Mouse (Mus musculus): ENCODE data around the gene Rsph3a.

Gene Rsph3a

DNA sequence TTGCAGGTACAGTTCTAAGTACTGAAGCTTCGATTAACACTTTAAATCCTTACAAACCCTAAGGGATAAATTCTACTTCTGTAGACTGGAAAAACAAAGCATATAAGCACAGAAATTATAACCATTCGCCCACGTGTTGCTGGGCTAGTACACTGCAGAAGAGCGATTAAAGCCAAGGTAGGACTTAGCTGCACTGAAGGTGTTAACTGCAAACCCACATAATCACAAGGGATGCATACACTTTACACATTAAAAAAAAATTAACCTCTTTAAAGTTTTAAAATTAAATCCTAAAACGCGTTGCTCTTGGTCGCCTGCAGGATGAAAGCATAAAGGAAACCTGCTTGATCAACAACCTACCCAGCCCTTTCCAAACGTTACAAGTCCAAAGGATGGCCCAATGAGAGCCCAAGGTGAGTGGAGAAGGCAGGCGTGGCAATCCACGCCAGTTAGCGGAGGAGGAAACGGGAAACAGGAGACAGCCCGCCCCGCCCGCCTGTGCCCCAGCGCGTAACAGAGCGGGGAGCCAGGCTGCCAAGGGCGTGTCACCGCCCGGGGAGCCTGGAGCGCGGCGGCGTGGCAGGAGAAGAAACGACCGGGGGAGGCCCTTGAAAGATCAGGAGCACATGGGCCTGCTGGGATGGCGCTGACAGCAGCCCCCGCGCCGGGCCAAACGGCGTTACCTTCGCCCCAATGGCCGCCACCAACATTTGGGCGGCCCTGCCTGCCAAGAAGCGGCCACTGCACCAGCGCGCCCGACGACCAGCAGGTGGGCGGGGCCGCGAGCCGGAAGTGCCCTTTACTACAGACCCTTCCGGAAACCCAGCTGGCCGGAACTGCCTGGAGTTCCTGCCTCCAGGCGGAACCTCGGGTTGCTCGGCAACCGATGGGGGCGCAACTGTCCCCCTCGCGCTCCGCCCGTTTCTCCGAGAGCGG, at the start of gene Rsph3a:
Gene Rsph3a, plus strand, starts transcription at position 498 of the 936 bp plus-strand sequence.
- DNase-seq (ENCODE audit: low spot score): peak; percentile 92

DNA sequence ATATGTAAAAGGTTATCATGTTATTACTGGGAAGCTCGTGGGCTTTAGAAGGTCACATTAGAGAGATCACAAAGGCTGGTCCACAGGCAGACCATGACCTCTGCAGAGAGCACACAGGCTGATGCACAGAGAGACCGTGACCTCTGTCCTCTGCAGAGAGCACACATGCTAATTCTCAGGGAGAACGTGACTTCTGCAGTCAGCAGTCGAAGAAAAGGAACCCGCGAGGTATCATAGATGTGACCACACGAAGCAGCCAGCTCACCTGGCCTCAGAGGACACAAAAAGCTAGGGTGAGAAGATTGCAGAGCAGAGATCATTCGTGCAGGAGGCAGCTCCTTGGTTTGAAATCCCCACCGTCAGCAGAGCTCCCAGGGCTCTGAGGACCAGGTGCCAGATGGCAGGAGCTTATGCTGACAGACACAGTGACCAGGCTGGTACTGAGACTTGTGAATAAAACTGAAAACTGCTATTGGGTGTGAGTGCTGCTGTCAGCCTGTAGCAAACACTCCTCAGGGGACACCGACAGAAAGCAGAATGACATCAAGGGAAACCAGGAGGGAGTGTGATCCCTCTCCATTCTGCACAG, 49.3 kb upstream of the Rsph3a start:
- DNase-seq (ENCODE audit: low spot score): no peak

DNA sequence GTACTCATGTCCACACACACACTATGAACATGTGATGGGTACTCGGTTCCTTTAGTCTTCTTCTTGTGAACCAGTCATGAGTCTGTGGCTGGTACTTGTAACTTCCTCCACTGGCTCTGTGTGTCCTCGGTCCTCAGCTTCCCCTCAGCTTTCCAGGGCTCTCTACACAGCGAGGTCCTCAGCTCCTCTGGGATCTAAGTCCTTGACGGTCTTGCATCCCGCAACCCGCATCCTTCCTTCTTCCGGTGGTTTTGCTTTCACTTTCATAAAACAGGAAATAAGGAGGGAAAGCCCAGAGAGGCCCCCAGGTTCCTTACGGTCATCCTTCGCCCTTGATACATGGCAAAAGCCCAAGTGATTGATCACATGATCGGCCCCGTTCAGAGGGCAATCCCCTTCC, 48.3 kb upstream of the Rsph3a start:
- DNase-seq (ENCODE audit: low spot score): no peak

DNA sequence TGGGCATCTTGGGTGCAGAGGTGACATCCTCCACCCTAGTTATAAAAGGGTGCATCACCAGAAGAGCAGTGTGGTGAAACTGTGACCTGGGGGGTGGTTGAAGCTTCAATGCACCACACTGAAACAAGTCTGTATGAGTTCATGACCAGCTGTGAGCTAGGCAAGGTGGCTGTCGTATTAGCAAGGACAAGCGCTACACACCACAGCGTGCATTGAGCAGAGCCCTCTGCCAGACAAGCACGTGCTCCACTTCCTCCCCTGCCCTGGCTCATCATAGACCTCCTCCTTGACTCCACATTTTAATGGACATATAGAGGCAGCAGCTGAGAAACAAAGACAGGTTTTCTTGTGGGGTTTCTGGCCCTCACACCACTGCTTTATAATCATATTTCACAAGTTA, 47.7 kb upstream of the Rsph3a start:
- no peak for DNase-seq (ENCODE audit: low spot score)

DNA sequence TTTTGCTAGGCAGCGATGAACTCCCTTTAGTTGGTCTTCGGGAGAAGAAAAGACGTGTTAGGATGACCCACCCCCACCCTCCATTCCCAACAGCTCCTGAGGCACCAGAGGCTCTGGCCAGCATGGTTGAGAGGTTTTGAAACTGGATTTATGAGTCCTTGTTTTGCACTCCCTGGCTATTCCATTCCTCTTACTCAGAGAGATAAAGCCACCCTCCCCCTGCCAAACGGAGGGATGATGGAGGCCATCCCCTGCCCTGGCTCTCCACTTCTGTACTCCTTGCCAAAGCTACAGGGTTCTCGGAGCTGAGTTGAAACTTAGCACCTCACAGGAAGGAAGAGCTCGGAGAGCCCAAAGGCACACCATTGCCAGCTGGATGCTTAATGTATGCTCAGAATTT, 46.2 kb upstream of the Rsph3a start:
- DNase-seq (ENCODE audit: low spot score): no peak

- DNase-seq (ENCODE audit: low spot score): no peak
Measured at GRCm38 (mm10) chr17:7899961-7900360, 45.5 kb upstream of the Rsph3a start.

GRCm38 (mm10) chr17:7901536-7901935, 43.9 kb upstream of the Rsph3a start:
- DNase-seq (ENCODE audit: low spot score): no peak

DNA sequence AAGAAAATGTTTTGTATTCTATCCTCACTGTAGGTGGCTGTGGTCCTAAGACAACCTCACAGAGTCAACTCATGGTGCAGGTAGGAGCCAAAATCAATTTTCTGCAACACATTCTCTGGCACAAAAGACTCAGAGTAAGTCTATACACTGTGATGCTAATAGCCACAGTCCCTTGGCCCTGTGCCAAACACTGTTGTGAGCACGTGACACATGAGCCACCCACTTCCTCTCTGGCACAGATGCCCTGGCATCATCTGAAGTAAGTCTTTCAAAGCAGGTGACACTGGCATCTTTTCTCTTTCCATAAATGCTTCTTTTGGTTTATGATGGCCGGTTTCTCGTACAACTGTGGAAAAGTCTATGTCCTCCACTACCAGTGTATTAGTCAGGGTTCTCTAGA, 43.1 kb upstream of the Rsph3a start:
- no peak for DNase-seq (ENCODE audit: low spot score)

DNA sequence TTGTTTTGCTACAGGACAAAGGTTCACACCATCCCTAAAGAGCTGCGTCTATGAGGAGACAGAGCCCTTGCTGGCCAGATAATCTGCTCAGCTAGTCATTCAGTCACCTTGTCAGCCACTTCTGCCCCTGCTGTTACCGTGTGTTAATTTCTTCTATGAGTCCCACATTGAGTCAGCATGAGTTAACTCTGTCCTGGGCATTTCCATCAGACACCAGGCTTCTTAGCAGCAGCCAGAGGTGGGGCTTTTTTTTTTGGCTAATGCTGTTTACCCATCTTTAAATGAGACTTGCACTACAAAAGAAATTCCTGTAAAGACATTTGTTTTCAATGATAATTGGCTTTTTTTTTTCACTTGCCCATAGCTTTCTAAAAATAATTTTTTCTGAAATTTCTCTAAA, 40.4 kb upstream of the Rsph3a start:
- no peak for DNase-seq (ENCODE audit: low spot score)

- no peak for DNase-seq (ENCODE audit: low spot score)
Measured at GRCm38 (mm10) chr17:7905936-7906685, 39.3 kb upstream of the Rsph3a start.

DNA sequence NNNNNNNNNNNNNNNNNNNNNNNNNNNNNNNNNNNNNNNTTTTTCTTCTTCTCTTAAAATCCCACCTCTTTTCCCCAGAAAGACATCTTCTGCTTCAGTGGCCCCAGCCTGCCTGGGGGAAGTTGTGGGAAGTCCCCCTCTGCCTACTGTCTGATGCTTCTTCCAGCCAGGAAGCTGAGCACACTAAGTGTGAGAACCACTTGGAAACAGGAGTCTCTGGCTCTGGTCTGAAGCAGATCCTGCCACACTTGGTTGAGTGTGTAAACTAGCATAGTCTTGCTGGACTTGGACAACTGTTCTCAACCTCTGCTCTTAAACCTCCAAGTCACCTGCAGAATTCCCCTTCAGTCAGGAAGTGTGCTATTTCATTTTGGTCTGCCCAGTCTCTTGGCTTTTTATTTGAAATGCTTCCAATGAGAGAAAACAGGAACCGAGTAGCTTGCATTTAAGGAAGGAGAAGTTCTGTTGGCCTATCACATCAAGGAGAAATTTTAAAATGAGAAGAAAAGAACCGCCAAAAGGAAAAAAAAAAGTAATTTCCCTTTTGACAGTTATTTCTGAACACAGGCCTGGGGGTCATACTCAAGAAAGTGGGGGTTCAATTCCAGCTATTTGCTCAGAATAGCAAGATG, 30.7 kb upstream of the Rsph3a start:
- no peak for DNase-seq (ENCODE audit: low spot score)

DNA sequence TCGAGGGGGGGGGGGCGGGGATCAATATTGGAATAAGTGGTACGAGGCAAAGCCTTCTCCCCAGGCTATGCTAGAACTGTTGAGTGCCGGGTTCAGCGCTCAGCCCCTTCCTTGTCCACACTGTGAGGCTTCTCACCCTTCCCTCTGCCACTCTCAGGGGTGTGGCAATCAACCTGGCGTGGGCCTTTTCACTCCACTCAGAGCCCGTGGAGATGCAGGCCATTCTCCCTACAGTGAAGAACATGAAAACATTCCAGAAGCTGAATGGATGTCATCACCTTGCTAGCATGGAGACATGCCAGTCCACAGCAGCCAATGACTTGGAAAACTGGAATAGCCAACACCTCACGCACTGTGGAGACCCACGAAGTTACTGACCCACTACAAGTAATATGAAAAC, 29.6 kb upstream of the Rsph3a start:
- DNase-seq (ENCODE audit: low spot score): no peak

- DNase-seq (ENCODE audit: low spot score): no peak
Measured at GRCm38 (mm10) chr17:7916782-7917574, 28.4 kb upstream of the Rsph3a start.

DNA sequence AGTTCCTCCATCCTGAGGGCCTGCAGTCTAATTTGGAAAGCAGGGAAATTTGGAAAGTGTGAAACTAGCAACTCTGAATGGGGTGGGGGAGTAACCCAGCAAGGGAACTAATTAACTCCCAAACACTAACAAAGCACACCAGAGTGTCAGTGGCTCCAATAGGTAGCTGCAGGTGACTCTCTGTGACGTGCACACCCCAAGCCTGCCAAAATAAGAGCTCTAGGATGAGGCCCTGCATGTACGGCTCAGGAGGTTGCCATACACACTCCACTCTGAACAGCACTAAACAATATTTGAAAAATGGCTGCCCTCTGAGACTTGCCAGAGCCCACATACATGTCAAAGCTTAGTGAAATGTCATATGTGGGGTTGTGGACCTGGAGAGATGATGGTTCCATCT, 27.1 kb upstream of the Rsph3a start:
- no peak for DNase-seq (ENCODE audit: low spot score)

DNA sequence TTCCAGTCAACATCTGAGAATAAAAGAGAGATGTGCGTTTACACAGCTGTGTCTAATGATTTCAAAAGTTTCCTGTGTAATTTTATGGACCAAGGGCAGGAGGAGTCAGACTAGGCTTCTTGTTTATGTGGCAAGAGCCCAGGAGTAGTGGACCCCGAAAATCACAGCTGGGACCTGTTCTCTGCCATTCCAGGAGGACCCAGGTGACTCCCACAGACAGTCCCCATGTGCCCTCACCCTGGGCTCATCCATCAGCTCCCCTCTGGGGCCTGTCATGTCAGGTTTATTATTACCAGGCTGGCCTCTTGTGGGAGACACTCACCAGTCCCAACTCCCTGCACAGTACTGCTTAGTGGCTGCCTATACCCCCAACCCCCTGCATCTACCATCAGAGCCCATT, 26.2 kb upstream of the Rsph3a start:
- no peak for DNase-seq (ENCODE audit: low spot score)

DNA sequence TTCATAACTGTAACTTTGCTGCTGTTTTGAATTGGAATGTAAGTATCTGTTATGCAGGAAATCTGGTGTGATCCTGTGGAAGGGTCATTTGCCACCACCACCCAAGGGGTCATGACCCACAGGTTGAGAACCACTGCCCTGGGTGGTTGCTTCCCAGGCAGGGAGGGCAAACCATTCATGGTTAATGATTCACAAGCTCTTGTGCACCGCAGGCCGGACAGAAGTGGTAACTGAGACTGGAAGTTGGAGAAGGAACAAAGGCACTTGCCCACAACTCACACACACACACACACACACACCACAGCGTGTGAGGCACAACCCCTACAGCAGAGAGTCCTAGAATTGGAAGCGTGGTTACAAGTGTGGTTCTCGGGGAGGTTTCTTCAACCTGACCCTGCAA, 22.9 kb upstream of the Rsph3a start:
- no peak for DNase-seq (ENCODE audit: low spot score)

DNA sequence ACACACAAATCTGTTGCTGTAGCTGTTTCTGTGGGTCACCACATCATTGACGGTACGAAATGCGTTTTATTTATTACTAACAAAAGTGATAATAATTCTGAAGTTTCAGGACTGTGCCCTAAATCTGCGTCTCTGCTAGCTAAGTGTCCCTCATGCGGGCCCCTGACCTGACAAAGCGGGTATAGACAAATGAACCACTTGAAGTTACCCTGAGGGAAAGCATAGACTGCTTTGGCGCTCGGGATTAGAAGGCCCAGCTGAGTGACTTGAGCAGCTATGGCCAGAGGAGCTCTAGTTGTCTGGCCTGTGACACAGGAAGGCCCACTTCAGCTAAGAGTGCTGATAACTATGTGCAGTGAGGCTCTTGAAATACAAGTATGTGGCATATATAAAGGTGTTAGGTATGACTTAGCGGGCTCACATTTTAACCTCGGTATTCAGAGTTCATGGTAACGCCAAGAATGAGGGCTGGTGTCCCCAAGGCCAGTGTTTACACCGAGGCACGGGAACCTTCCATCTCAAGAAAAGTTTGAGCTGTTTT, 21.2 kb upstream of the Rsph3a start:
- no peak for DNase-seq (ENCODE audit: low spot score)

GRCm38 (mm10) chr17:7925413-7926160, 19.8 kb upstream of the Rsph3a start, which contains the start of gene Tagap:
Tagap (plus strand) TSS chr17:7926000.
- DNase-seq (ENCODE audit: low spot score): no peak

DNA sequence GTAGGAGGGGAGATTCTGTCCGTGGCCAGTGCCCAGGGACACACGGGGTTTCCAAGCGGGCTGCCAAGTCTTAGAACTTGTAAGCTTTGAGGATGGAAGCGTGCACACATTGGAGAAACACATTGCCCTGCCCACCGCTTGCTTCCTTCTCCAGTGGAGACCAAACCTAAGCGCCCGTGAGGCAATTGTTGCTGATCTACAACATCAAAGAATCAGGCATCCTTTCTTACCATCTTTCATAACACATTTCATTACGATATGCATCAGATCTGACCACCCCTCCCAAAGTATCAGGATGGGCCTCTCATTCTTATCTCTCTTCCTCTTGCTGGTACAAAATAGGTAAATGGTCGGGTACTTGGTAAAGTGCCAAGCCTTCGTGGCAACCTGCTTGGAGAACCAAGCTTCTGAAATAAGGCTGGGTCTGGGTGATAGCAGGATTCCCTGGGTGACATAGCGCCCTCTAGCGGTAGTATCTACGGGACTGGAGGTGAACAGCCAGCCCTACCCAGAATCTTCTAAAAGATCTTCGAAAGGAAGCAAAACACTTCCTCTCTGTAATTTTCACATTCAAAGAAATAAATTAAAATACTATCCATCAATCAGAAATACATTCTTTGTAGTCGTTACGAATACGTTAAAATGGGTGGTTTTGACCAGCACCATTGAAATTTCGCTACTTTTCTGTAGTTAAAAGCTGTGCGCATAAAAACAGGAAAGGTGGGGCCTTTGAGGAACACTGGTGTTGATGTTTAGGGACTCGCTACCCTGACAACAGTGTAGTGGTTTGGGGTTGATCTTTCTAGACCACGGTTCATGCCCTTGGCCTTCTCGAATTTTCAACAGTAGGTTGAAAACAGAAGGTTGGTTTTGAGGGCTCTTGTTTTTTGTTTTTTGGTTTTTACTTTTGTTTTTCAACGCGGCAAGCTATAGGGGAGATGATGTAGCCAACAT, 17.6 kb upstream of the Rsph3a start:
- DNase-seq (ENCODE audit: low spot score): peak; percentile 54
